Mouse (Mus musculus): ENCODE data around the gene Maml1. TPM values are rescaled to one million over a fixed set of nuclear protein-coding genes. Genes with fewer than 3 reads are reported as not detected.

The Maml1 gene
- polyA plus RNA-seq, 1 experiment from 2014 or later, result 10.7 TPM

Small RNA genes within 50 kb of the gene (microRNA-seq; reads per million reads assigned to microRNA genes)
- not detected for gene Mir6919

Other genes with a start within 250 kb of the Maml1 start
- gene Tbc1d9b, start 160.9 kb downstream of the Maml1 start, polyA plus RNA-seq (2014; fragmentation: Nextera tagmentation; extraction: Ambion mirVana), result 22.8 and 36.8 TPM in 2 replicates
- 21.8 and 22.0 TPM in 2 replicates for gene Mrnip, start 117.9 kb downstream of the Maml1 start, polyA plus RNA-seq (2014; fragmentation: Nextera tagmentation; extraction: Ambion mirVana)
- 128 and 197 TPM in 2 replicates for gene Sqstm1, start 81.5 kb downstream of the Maml1 start, polyA plus RNA-seq (2014; fragmentation: Nextera tagmentation; extraction: Ambion mirVana)
- gene Mgat4b, start 81.4 kb downstream of the Maml1 start, polyA plus RNA-seq (2014; fragmentation: Nextera tagmentation; extraction: Ambion mirVana), result 37.0 and 39.2 TPM in 2 replicates
- gene Ltc4s, start 53.7 kb downstream of the Maml1 start, polyA plus RNA-seq (2014; fragmentation: Nextera tagmentation; extraction: Ambion mirVana), result 1.6 and 1.9 TPM in 2 replicates
- 237 and 277 TPM in 2 replicates for gene Canx, start 33.4 kb upstream of the Maml1 start, polyA plus RNA-seq (2014; fragmentation: Nextera tagmentation; extraction: Ambion mirVana)
- gene Cby3, start 62.2 kb upstream of the Maml1 start, polyA plus RNA-seq (2014; fragmentation: Nextera tagmentation; extraction: Ambion mirVana), result 0.79 and 1.1 TPM in 2 replicates
- gene Hnrnph1, start 84.7 kb upstream of the Maml1 start, polyA plus RNA-seq (2014; fragmentation: Nextera tagmentation; extraction: Ambion mirVana), result 598 and 606 TPM in 2 replicates
- gene Rufy1, start 138.8 kb upstream of the Maml1 start, polyA plus RNA-seq (2014; fragmentation: Nextera tagmentation; extraction: Ambion mirVana), result 20.8 and 29.3 TPM in 2 replicates

Measured in kidney, embryonic 14.5 days (tissue).